Mouse (Mus musculus): Measurements from ENCODE around the gene Elovl7. TPM values are rescaled to one million over a fixed set of nuclear protein-coding genes. Genes with fewer than 3 reads are reported as not detected.

The Elovl7 gene
- total and polyA plus RNA-seq, 2 experiments from 2014 or later = 1.9 to 2.4 TPM

- Histone ChIP-seq H3K4me2 (ENCODE audit: low read depth, low read length, poor library complexity, severe bottlenecking) (no peak overlapping the region), H3K9ac (replicated peaks; ENCODE audit: low read length, poor library complexity, severe bottlenecking) (no peak overlapping the region), H3K4me1 (ENCODE audit: insufficient read depth, low read length) (no peaks in the 10 kb centered on the region), H3K27ac (ENCODE audit: low read depth, low read length) (no peak overlapping the region), H3K27me3 (ENCODE audit: insufficient read depth, low read length) (no peaks in the 10 kb centered on the region), H3K36me3 (ENCODE audit: insufficient read depth, low read length) (no peaks in the 10 kb centered on the region), H3K4me3 (ENCODE audit: low read depth, low read length) (no peak overlapping the region), H3K9me3 (ENCODE audit: low read length) (no peaks in the 10 kb centered on the region)
- ATAC-seq (ENCODE audit: low FRiP score) (no peak), DNase-seq (ENCODE audit: low spot score) (no peak)
- no peak for TF ChIP-seq CTCF (IDR thresholded peaks at IDR 0.05)
- WGBS = 87% methylated on average over 8 of the region's 8 CpGs
These were observed 58.1 kb downstream of the Elovl7 start for GRCm38 (mm10) chr13:108272332-108272731.

DNA sequence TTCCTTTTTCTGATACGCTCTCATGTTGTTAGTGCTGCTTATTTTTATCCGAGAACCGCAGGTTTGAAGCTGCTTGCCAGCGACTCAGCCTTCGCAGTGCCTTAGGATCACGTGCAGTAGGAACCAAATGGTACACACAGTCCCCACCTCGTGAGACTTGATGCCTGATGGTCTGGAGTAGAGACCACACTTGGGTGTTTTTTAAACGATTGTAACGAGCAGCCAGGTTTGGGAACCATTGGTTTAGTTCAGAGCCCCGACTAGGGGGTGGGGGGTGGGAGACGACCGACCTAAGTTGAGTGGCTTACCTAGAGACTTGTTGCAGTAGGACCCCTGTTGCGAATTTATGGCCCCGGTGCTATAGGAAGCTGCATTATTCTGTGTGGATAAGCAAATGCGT is 58.8 kb downstream of the Elovl7 start:
- no peak for TF ChIP-seq CTCF (IDR thresholded peaks at IDR 0.05)
- no peak overlapping the region for H3K4me3 ChIP-seq (ENCODE audit: low read depth, low read length)
- H3K9ac ChIP-seq (replicated peaks; ENCODE audit: low read length, poor library complexity, severe bottlenecking) = no peak overlapping the region
- H3K9me3 ChIP-seq (ENCODE audit: low read length) = no peaks in the 10 kb centered on the region
- H3K4me2 ChIP-seq (ENCODE audit: low read depth, low read length, poor library complexity, severe bottlenecking) = no peak overlapping the region
- DNase-seq (ENCODE audit: low spot score) (no peak), ATAC-seq (ENCODE audit: low FRiP score) (no peak)
- no peaks in the 10 kb centered on the region for H3K36me3 ChIP-seq (ENCODE audit: insufficient read depth, low read length)
- WGBS = 69% methylated on average over 15 of the region's 15 CpGs
- no peaks in the 10 kb centered on the region for H3K4me1 ChIP-seq (ENCODE audit: insufficient read depth, low read length)
- no peaks in the 10 kb centered on the region for H3K27me3 ChIP-seq (ENCODE audit: insufficient read depth, low read length)
- no peak overlapping the region for H3K27ac ChIP-seq (ENCODE audit: low read depth, low read length)

- TF ChIP-seq CTCF (IDR thresholded peaks at IDR 0.05) = no peak
- Histone ChIP-seq H3K9me3 (ENCODE audit: low read length) (no peaks in the 10 kb centered on the region), H3K4me1 (ENCODE audit: insufficient read depth, low read length) (no peaks in the 10 kb centered on the region), H3K27ac (ENCODE audit: low read depth, low read length) (no peak overlapping the region), H3K4me2 (ENCODE audit: low read depth, low read length, poor library complexity, severe bottlenecking) (no peak overlapping the region), H3K36me3 (ENCODE audit: insufficient read depth, low read length) (no peaks in the 10 kb centered on the region), H3K27me3 (ENCODE audit: insufficient read depth, low read length) (no peaks in the 10 kb centered on the region), H3K9ac (replicated peaks; ENCODE audit: low read length, poor library complexity, severe bottlenecking) (no peak overlapping the region), H3K4me3 (ENCODE audit: low read depth, low read length) (no peak overlapping the region)
- 46% methylated on average over 5 of the region's 5 CpGs for WGBS
- DNase-seq (ENCODE audit: low spot score) (no peak), ATAC-seq (ENCODE audit: low FRiP score) (no peak)
These were observed 59.3 kb downstream of the Elovl7 start for GRCm38 (mm10) chr13:108273456-108273855.

- ATAC-seq (ENCODE audit: low FRiP score) = no peak
- H3K27me3 ChIP-seq (ENCODE audit: insufficient read depth, low read length) = no peaks in the 10 kb centered on the region
- H3K36me3 ChIP-seq (ENCODE audit: insufficient read depth, low read length) = no peaks in the 10 kb centered on the region
- no peaks in the 10 kb centered on the region for H3K9me3 ChIP-seq (ENCODE audit: low read length)
- WGBS = 45% methylated on average over 1 of the region's 1 CpGs
- H3K4me1 ChIP-seq (ENCODE audit: insufficient read depth, low read length) = no peaks in the 10 kb centered on the region
- no peak overlapping the region for H3K4me3 ChIP-seq (ENCODE audit: low read depth, low read length)
- no peak for TF ChIP-seq CTCF (IDR thresholded peaks at IDR 0.05)
- no peak overlapping the region for H3K27ac ChIP-seq (ENCODE audit: low read depth, low read length)
- no peak for DNase-seq (ENCODE audit: low spot score)
- H3K9ac ChIP-seq (replicated peaks; ENCODE audit: low read length, poor library complexity, severe bottlenecking) = no peak overlapping the region
- no peak overlapping the region for H3K4me2 ChIP-seq (ENCODE audit: low read depth, low read length, poor library complexity, severe bottlenecking)
These were observed 62.4 kb downstream of the Elovl7 start for GRCm38 (mm10) chr13:108276561-108276960.

DNA sequence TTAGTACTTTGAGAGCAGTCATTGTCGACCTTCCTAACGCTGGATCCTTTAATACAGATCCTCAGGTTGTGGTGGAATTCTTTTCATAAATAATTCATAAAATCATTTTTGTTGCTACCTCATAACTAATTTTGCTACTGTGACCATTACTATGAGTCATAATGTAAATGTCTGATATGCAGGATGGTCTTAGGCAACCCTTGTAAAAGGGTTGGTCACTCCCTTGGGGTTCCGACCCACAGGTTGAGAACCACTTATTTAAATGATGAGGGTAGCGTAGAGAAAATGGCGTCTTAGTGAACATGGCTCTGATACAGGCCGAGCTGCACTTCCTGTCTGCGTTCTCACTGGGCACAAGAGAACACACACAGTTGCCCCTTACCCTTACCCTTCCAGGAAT is 63.1 kb downstream of the Elovl7 start:
- H3K27ac ChIP-seq (ENCODE audit: low read depth, low read length) = no peak overlapping the region
- no peak for TF ChIP-seq CTCF (IDR thresholded peaks at IDR 0.05)
- no peaks in the 10 kb centered on the region for H3K27me3 ChIP-seq (ENCODE audit: insufficient read depth, low read length)
- H3K36me3 ChIP-seq (ENCODE audit: insufficient read depth, low read length) = no peaks in the 10 kb centered on the region
- ATAC-seq (ENCODE audit: low FRiP score) = no peak
- H3K9me3 ChIP-seq (ENCODE audit: low read length) = no peaks in the 10 kb centered on the region
- H3K9ac ChIP-seq (replicated peaks; ENCODE audit: low read length, poor library complexity, severe bottlenecking) = no peak overlapping the region
- no peak overlapping the region for H3K4me2 ChIP-seq (ENCODE audit: low read depth, low read length, poor library complexity, severe bottlenecking)
- H3K4me3 ChIP-seq (ENCODE audit: low read depth, low read length) = no peak overlapping the region
- WGBS = 80% methylated on average over 7 of the region's 7 CpGs
- H3K4me1 ChIP-seq (ENCODE audit: insufficient read depth, low read length) = no peaks in the 10 kb centered on the region
- no peak for DNase-seq (ENCODE audit: low spot score)

GRCm38 (mm10) chr13:108278592-108278991 is 64.4 kb downstream of the Elovl7 start:
- H3K9me3 ChIP-seq (ENCODE audit: low read length) = no peaks in the 10 kb centered on the region
- 69% methylated on average over 6 of the region's 6 CpGs for WGBS
- no peak overlapping the region for H3K9ac ChIP-seq (replicated peaks; ENCODE audit: low read length, poor library complexity, severe bottlenecking)
- no peak overlapping the region for H3K4me2 ChIP-seq (ENCODE audit: low read depth, low read length, poor library complexity, severe bottlenecking)
- no peak for ATAC-seq (ENCODE audit: low FRiP score)
- H3K4me3 ChIP-seq (ENCODE audit: low read depth, low read length) = no peak overlapping the region
- H3K4me1 ChIP-seq (ENCODE audit: insufficient read depth, low read length) = no peaks in the 10 kb centered on the region
- peak; percentile 24 for DNase-seq (ENCODE audit: low spot score)
- H3K27ac ChIP-seq (ENCODE audit: low read depth, low read length) = 0 out of 2 replicates have a peak overlapping the region, but pooled peaks have one; percentile 4
- H3K27me3 ChIP-seq (ENCODE audit: insufficient read depth, low read length) = no peaks in the 10 kb centered on the region
- TF ChIP-seq CTCF (IDR thresholded peaks at IDR 0.05) = no peak
- no peaks in the 10 kb centered on the region for H3K36me3 ChIP-seq (ENCODE audit: insufficient read depth, low read length)

All from midbrain, postnatal 0 days (tissue).